ENCODE assay signal across 10 mouse cellular contexts in genomic region chr4:47521884-47522605, GRCm38 (mm10). TPM values are rescaled to one million over a fixed set of nuclear protein-coding genes. Genes with fewer than 3 reads are reported as not detected.
DNase-seq lines count a peak whose midpoint lies in the region; ATAC-seq and TF ChIP-seq lines count a peak whose summit lies in the region.
"Had no signal": no experiment of that assay in that cellular context is flagged by ENCODE, and none has a peak within 500 bp of the region (broad histone marks: within the 10 kb centered on the region; RNA-seq: fewer than 3 reads in every experiment).

No protein-coding gene starts in this region.

- H3K9me3 ChIP-seq in lung, postnatal 0 days (ENCODE audit: low read length): no peaks in the 10 kb centered on the region
- H3K9me3 ChIP-seq: liver, embryonic 13.5 days; stomach, embryonic 15.5 days had no signal

- H3K4me2 ChIP-seq in lung, postnatal 0 days (replicated peaks; ENCODE audit: low read depth, low read length): no peak overlapping the region
- H3K4me2 ChIP-seq: liver, embryonic 13.5 days; stomach, embryonic 15.5 days had no signal

- no peak overlapping the region for H3K4me3 ChIP-seq in lung, postnatal 0 days (ENCODE audit: low read depth, low read length)
- H3K4me3 ChIP-seq: liver, embryonic 13.5 days; stomach, embryonic 15.5 days had no signal

- no peak for TF ChIP-seq EP300 in lung, postnatal 0 days (IDR thresholded peaks at IDR 0.05)

- H3K27ac ChIP-seq in lung, postnatal 0 days (ENCODE audit: low read length): no peak overlapping the region
- H3K27ac ChIP-seq: liver, embryonic 13.5 days; stomach, embryonic 15.5 days had no signal

- no peaks in the 10 kb centered on the region for H3K4me1 ChIP-seq in lung, postnatal 0 days (ENCODE audit: insufficient read depth, low read depth, low read length)
- H3K4me1 ChIP-seq: liver, embryonic 13.5 days; stomach, embryonic 15.5 days had no signal

- ATAC-seq in lung, postnatal 0 days: no peak

- 56% methylated on average over 6 of the region's 6 CpGs for WGBS in lung, postnatal 0 days

- H3K9ac ChIP-seq in lung, postnatal 0 days (replicated peaks; ENCODE audit: low read depth): no peak overlapping the region
- H3K9ac ChIP-seq: liver, embryonic 13.5 days; stomach, embryonic 15.5 days had no signal

- TF ChIP-seq CTCF in lung, postnatal 0 days (IDR thresholded peaks at IDR 0.05): peak; percentile 62

- H3K36me3 ChIP-seq in lung, postnatal 0 days (ENCODE audit: insufficient read depth, low read length): no peaks in the 10 kb centered on the region
- H3K36me3 ChIP-seq: liver, embryonic 13.5 days; stomach, embryonic 15.5 days had no signal

- no peaks in the 10 kb centered on the region for H3K27me3 ChIP-seq in lung, postnatal 0 days (replicated peaks; ENCODE audit: insufficient read depth, low read length)
- H3K27me3 ChIP-seq: liver, embryonic 13.5 days; stomach, embryonic 15.5 days had no signal

- peak; percentile 50 for DNase-seq in adrenal gland, adult 2 months
- no peak for DNase-seq in adrenal gland, postnatal 4 days (ENCODE audit: low spot score in 2 of 2)
- peak; percentile 52 for DNase-seq in lung, postnatal 0 days (ENCODE audit: low spot score)
- DNase-seq in lung, adult 18-20 months: no peak
- peak; percentile 67 for DNase-seq in embryo, embryonic 10.5 days (ENCODE audit: low spot score)
- peak; percentile 18 to 42 for DNase-seq in kidney, postnatal 4 days
- peak; percentile 69 for DNase-seq in retina, postnatal 1 day
- no peak for DNase-seq in thymus, postnatal 0 days (ENCODE audit: low spot score)
- DNase-seq: liver, embryonic 13.5 days had no signal

RNA-seq across cellular contexts. Expression of gene Sec61b, which starts 47.6 kb away (rescaled TPM):
- 100 to 1,000 TPM; 210 to 256 TPM for total RNA-seq in adrenal gland, adult 2 months (2021)
- 619 and 728 TPM in 2 replicates for polyA plus RNA-seq in adrenal gland, adult 2 months (2012; rRNA removed)
- total RNA-seq in adrenal gland, postnatal 4 days (2021): 100 to 1,000 TPM; 185 to 190 TPM
- 304 and 337 TPM in 2 replicates for polyA plus RNA-seq in lung, postnatal 0 days (2015; fragmentation: Nextera tagmentation; extraction: Ambion mirVana)
- polyA plus RNA-seq in thymus, postnatal 0 days (2015; fragmentation: Nextera tagmentation; extraction: Ambion mirVana): 467 and 510 TPM in 2 replicates

RNA-seq across cellular contexts. Expression of gene Alg2, which starts 47.9 kb away (rescaled TPM):
- total RNA-seq in adrenal gland, adult 2 months (2021): 100 to 1,000 TPM; 119 to 162 TPM
- polyA plus RNA-seq in adrenal gland, adult 2 months (2012; rRNA removed): 98.7 and 125 TPM in 2 replicates
- total RNA-seq in adrenal gland, postnatal 4 days (2021): 100 to 1,000 TPM; 101 to 104 TPM
- polyA plus RNA-seq in lung, postnatal 0 days (2015; fragmentation: Nextera tagmentation; extraction: Ambion mirVana): 21.2 and 21.9 TPM in 2 replicates
- 27.9 and 29.3 TPM in 2 replicates for polyA plus RNA-seq in thymus, postnatal 0 days (2015; fragmentation: Nextera tagmentation; extraction: Ambion mirVana)

Comparison
In these comparisons a context has a peak if more than half of its experiments do, and no peak if none do; other contexts are left out.
1. DNase-seq: peak in adrenal gland, adult 2 months (single experiment), lung, postnatal 0 days (single experiment), embryo, embryonic 10.5 days (single experiment), kidney, postnatal 4 days (2 of 2) and retina, postnatal 1 day (single experiment); none in adrenal gland, postnatal 4 days (0 of 2), lung, adult 18-20 months (0 of 2) and thymus, postnatal 0 days (single experiment).